Mouse (Mus musculus) cerebral cortex, adult 2 months (tissue): ENCODE results near the gene Thsd7b.

Experiments
- WGBS: fragments of 180-500 bp; shearing (Covaris S2); methylation state at CpG from one replicate; pipeline ENCODE4 v1.1.7; 2018; 5-methylcytosine and 5-hydroxymethylcytosine counted together

Gene Thsd7b

GRCm38 (mm10) chr1:129538508-129538907 is 265.4 kb downstream of the Thsd7b start:
- WGBS = 93% methylated on average over 2 of the region's 2 CpGs

GRCm38 (mm10) chr1:129538970-129539369 is 265.9 kb downstream of the Thsd7b start:
- 90% methylated on average over 4 of the region's 4 CpGs for WGBS

GRCm38 (mm10) chr1:129540751-129541150 is 267.6 kb downstream of the Thsd7b start:
- WGBS = 64% methylated on average over 1 of the region's 1 CpGs

- WGBS = 71% methylated on average over 3 of the region's 3 CpGs
Measured at GRCm38 (mm10) chr1:129542563-129543146, 269.6 kb downstream of the Thsd7b start.

- 69% methylated on average over 3 of the region's 3 CpGs for WGBS
Measured at GRCm38 (mm10) chr1:129543169-129543568, 270.1 kb downstream of the Thsd7b start.

GRCm38 (mm10) chr1:129558054-129558453 is 285.0 kb downstream of the Thsd7b start:
- 96% methylated on average over 4 of the region's 4 CpGs for WGBS

- WGBS = 71% methylated on average over 4 of the region's 4 CpGs
Measured at GRCm38 (mm10) chr1:129559137-129559536, 286.0 kb downstream of the Thsd7b start.

GRCm38 (mm10) chr1:129559812-129560211 is 286.7 kb downstream of the Thsd7b start:
- WGBS = 72% methylated on average over 3 of the region's 3 CpGs

GRCm38 (mm10) chr1:129562707-129563106 is 289.6 kb downstream of the Thsd7b start:
- 84% methylated on average over 1 of the region's 1 CpGs for WGBS

GRCm38 (mm10) chr1:129570522-129570921 is 297.4 kb downstream of the Thsd7b start:
- WGBS = 75% methylated on average over 3 of the region's 3 CpGs

- WGBS = 90% methylated on average over 4 of the region's 4 CpGs
Measured at GRCm38 (mm10) chr1:129579955-129580354, 306.9 kb downstream of the Thsd7b start.

GRCm38 (mm10) chr1:129586635-129587034 is 313.5 kb downstream of the Thsd7b start:
- WGBS = 83% methylated on average over 6 of the region's 6 CpGs

- 34% methylated on average over 3 of the region's 3 CpGs for WGBS
Measured at GRCm38 (mm10) chr1:129589366-129590002, 316.4 kb downstream of the Thsd7b start.

GRCm38 (mm10) chr1:129595447-129595846 is 322.3 kb downstream of the Thsd7b start:
- 93% methylated on average over 13 of the region's 13 CpGs for WGBS

GRCm38 (mm10) chr1:129608395-129608794 is 335.3 kb downstream of the Thsd7b start:
- 80% methylated on average over 3 of the region's 3 CpGs for WGBS

GRCm38 (mm10) chr1:129616080-129616479 is 343.0 kb downstream of the Thsd7b start:
- WGBS = 76% methylated on average over 1 of the region's 1 CpGs

- 53% methylated on average over 7 of the region's 7 CpGs for WGBS
Measured at GRCm38 (mm10) chr1:129619440-129620301, 346.6 kb downstream of the Thsd7b start.

- WGBS = 74% methylated on average over 6 of the region's 6 CpGs
Measured at GRCm38 (mm10) chr1:129624519-129624918, 351.4 kb downstream of the Thsd7b start.

- WGBS = 46% methylated on average over 4 of the region's 4 CpGs
Measured at GRCm38 (mm10) chr1:129635146-129635545, 362.0 kb downstream of the Thsd7b start.

- WGBS = 51% methylated on average over 8 of the region's 8 CpGs
Measured at GRCm38 (mm10) chr1:129644252-129644861, 371.3 kb downstream of the Thsd7b start.

- 93% methylated on average over 6 of the region's 6 CpGs for WGBS
Measured at GRCm38 (mm10) chr1:129651448-129651847, 378.3 kb downstream of the Thsd7b start.

GRCm38 (mm10) chr1:129658045-129658444 is 384.9 kb downstream of the Thsd7b start:
- 26% methylated on average over 3 of the region's 3 CpGs for WGBS
